Mouse (Mus musculus) midbrain, postnatal 0 days (tissue): ENCODE results near the gene 4921536K21Rik. TPM values are rescaled to one million over a fixed set of nuclear protein-coding genes. Genes with fewer than 3 reads are reported as not detected.

Experiments used
- ATAC-seq: fragments of 200-750 bp; cut with Nextera tagmentation; 2 replicates; pipeline ENCODE4 v1.8.0; 2017; ENCODE audit warnings: moderate number of reproducible peaks, mild to moderate bottlenecking, moderate TSS enrichment, moderate library complexity; ENCODE audit not compliant: low FRiP score
- DNase-seq: peaks from one replicate; pipeline ENCODE4 v3.0.0-alpha.2; 2015; ENCODE audit warnings: low spot score
- H3K27ac ChIP-seq: fragments of 300-500 bp; sonication (generic); 2 replicates; pipeline ENCODE4 v1.5.1; 2014; ENCODE audit warnings: low read depth, mild to moderate bottlenecking, low read length, mixed read lengths
- H3K27me3 ChIP-seq: fragments of 300-500 bp; sonication (generic); 2 replicates; pipeline ENCODE4 v1.6.1; 2014; ENCODE audit warnings: low read length, control low read depth, mixed read lengths; ENCODE audit not compliant: insufficient read depth
- H3K36me3 ChIP-seq: fragments of 300-500 bp; sonication (generic); 2 replicates; pipeline ENCODE4 v1.6.1; 2014; ENCODE audit warnings: low read length, control low read depth, mixed read lengths; ENCODE audit not compliant: insufficient read depth
- H3K4me1 ChIP-seq: fragments of 300-500 bp; sonication (generic); 2 replicates; pipeline ENCODE4 v1.6.1; 2014; ENCODE audit warnings: mild to moderate bottlenecking, control low read depth, antibody characterized with exemption, low read length, mixed read lengths; ENCODE audit not compliant: insufficient read depth
- H3K4me2 ChIP-seq: fragments of 300-500 bp; sonication (generic); 2 replicates; pipeline ENCODE4 v1.6.1; 2014; ENCODE audit warnings: low read depth, mild to moderate bottlenecking, low read length, mixed read lengths; ENCODE audit not compliant: poor library complexity, severe bottlenecking
- H3K4me3 ChIP-seq: fragments of 300-500 bp; sonication (generic); 2 replicates; pipeline ENCODE4 v1.5.1; 2014; ENCODE audit warnings: low read depth, mild to moderate bottlenecking, low read length, moderate library complexity
- H3K9ac ChIP-seq: fragments of 300-500 bp; sonication (generic); replicated peaks from 2 replicates; pipeline ENCODE4 v1.6.1; 2014; ENCODE audit warnings: mild to moderate bottlenecking, low read length, moderate library complexity, mixed read lengths; ENCODE audit not compliant: poor library complexity, severe bottlenecking
- H3K9me3 ChIP-seq: fragments of 300-500 bp; sonication (generic); 2 replicates; pipeline ENCODE4 v1.6.1; 2016; ENCODE audit warnings: low read length, control low read depth
- CTCF ChIP-seq: IDR thresholded peaks from 2 replicates; pipeline ENCODE4 v1.5.1; 2016; ENCODE audit warnings: antibody characterized with exemption, mild to moderate bottlenecking
- WGBS: fragments of 180-500 bp; shearing (Covaris S2); extraction: QIAGEN DNeasy Blood & Tissue Kit; methylation state at CpG from one replicate; pipeline ENCODE4 v1.1.7; 2014; 5-methylcytosine and 5-hydroxymethylcytosine counted together
- polyA plus RNA-seq: library from polyadenylated mRNA; unstranded; fragments of >200 nt; fragmentation: Nextera tagmentation; extraction: Ambion mirVana; gene quantifications from 2 replicates; pipeline ENCODE4 v1.2.1, GENCODE M21; 2015
- total RNA-seq: library from RNA; depleted of rRNA; stranded (reverse); fragments of >200 nt; gene quantifications from 2 replicates; pipeline ENCODE4 v1.2.3, GENCODE M21; 2014

4921536K21Rik gene
- total and polyA plus RNA-seq, 2 experiments from 2014 or later = 0.41 to 0.49 TPM

- H3K27me3 ChIP-seq = no peaks in the 10 kb centered on the region
- no peak overlapping the region for H3K4me2 ChIP-seq
- H3K4me3 ChIP-seq = no peak overlapping the region
- no peaks in the 10 kb centered on the region for H3K9me3 ChIP-seq
- H3K9ac ChIP-seq = no peak overlapping the region
- no peak for TF ChIP-seq CTCF
- H3K36me3 ChIP-seq = no peaks in the 10 kb centered on the region
- ATAC-seq = no peak
- no peak overlapping the region for H3K27ac ChIP-seq
- no peaks in the 10 kb centered on the region for H3K4me1 ChIP-seq
- DNase-seq = no peak
- WGBS = 94% methylated on average over 10 of the region's 10 CpGs
Observed at GRCm38 (mm10) chr11:3853031-3853430, 41.9 kb downstream of the 4921536K21Rik start.

GRCm38 (mm10) chr11:3851872-3852271 is 43.0 kb downstream of the 4921536K21Rik start:
- Histone ChIP-seq H3K27me3 (no peaks in the 10 kb centered on the region), H3K4me2 (no peak overlapping the region), H3K4me1 (no peaks in the 10 kb centered on the region), H3K27ac (no peak overlapping the region), H3K9me3 (no peaks in the 10 kb centered on the region), H3K9ac (no peak overlapping the region), H3K4me3 (no peak overlapping the region), H3K36me3 (no peaks in the 10 kb centered on the region)
- ATAC-seq = no peak
- TF ChIP-seq CTCF = no peak
- 81% methylated on average over 4 of the region's 4 CpGs for WGBS
- no peak for DNase-seq

GRCm38 (mm10) chr11:3850746-3851277 is 44.1 kb downstream of the 4921536K21Rik start:
- Histone ChIP-seq H3K36me3 (no peaks in the 10 kb centered on the region), H3K4me2 (no peak overlapping the region), H3K9me3 (no peaks in the 10 kb centered on the region), H3K27me3 (no peaks in the 10 kb centered on the region), H3K9ac (no peak overlapping the region), H3K4me3 (no peak overlapping the region), H3K4me1 (no peaks in the 10 kb centered on the region), H3K27ac (no peak overlapping the region)
- WGBS = 76% methylated on average over 4 of the region's 5 CpGs
- TF ChIP-seq CTCF = no peak
- DNase-seq = no peak
- ATAC-seq = no peak

- Histone ChIP-seq H3K4me1 (no peaks in the 10 kb centered on the region), H3K27ac (no peak overlapping the region), H3K9me3 (no peaks in the 10 kb centered on the region), H3K4me3 (no peak overlapping the region), H3K27me3 (no peaks in the 10 kb centered on the region), H3K36me3 (no peaks in the 10 kb centered on the region), H3K9ac (no peak overlapping the region), H3K4me2 (no peak overlapping the region)
- DNase-seq = peak; percentile 24
- WGBS = 85% methylated on average over 2 of the region's 2 CpGs
- no peak for ATAC-seq
- no peak for TF ChIP-seq CTCF
Observed at GRCm38 (mm10) chr11:3850315-3850614, 44.6 kb downstream of the 4921536K21Rik start.

- DNase-seq = peak; percentile 39
Observed at GRCm38 (mm10) chr11:3849469-3850314, 45.2 kb downstream of the 4921536K21Rik start.

GRCm38 (mm10) chr11:3846351-3846750 is 48.5 kb downstream of the 4921536K21Rik start:
- H3K9me3 ChIP-seq = no peaks in the 10 kb centered on the region
- no peaks in the 10 kb centered on the region for H3K36me3 ChIP-seq
- DNase-seq (no peak), ATAC-seq (no peak)
- no peak overlapping the region for H3K9ac ChIP-seq
- H3K4me3 ChIP-seq = no peak overlapping the region
- no peak for TF ChIP-seq CTCF
- H3K27me3 ChIP-seq = no peaks in the 10 kb centered on the region
- no peak overlapping the region for H3K4me2 ChIP-seq
- no peaks in the 10 kb centered on the region for H3K4me1 ChIP-seq
- no peak overlapping the region for H3K27ac ChIP-seq
- WGBS = 43% methylated on average over 2 of the region's 2 CpGs

More at GRCm38 (mm10) chr11:3849469-3850314, 45.2 kb downstream of the 4921536K21Rik start:
- no peak for TF ChIP-seq CTCF
- Histone ChIP-seq H3K9ac (no peak overlapping the region), H3K9me3 (no peaks in the 10 kb centered on the region), H3K27ac (no peak overlapping the region), H3K27me3 (no peaks in the 10 kb centered on the region), H3K4me2 (no peak overlapping the region), H3K4me1 (no peaks in the 10 kb centered on the region), H3K36me3 (no peaks in the 10 kb centered on the region), H3K4me3 (no peak overlapping the region)
- no peak for ATAC-seq
- 79% methylated on average over 15 of the region's 15 CpGs for WGBS
